Mouse (Mus musculus) left cerebral cortex, adult 9 months (tissue): ENCODE measurements around the gene Dqx1.
A peak's percentile ranks its signal among the peaks of the same experiment; 100 is the strongest.

ENCODE experiments used
- DNase-seq, 2 experiments: peaks; one replicate each; pipeline ENCODE4 v3.0.0; 2022; ENCODE audit warnings: low spot score in 2 of 2

The Dqx1 gene

DNA sequence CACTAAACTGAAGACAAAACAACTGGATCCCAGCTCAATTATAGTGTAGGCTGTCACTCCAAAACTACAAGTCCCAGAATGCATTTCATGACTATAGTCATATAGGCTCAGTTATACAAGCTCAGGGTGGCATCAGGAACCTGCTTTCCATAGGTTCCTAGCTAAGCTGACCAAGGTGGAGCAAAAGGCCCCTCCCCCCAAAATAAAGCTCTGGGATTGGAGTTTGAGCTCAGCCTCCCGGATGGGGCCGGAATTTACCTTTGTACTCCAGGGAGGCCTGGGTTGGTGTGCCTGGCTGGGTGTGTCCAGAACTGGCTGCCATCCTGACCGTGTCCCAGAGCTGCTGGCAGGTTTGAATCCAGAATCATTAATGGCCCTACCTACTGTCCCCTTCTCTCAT lies at the start of gene Dqx1:
Gene Dqx1 (plus strand): TSS at position 55 of the 400 bp plus-strand sequence.
- peak in 1 of 2 experiments; percentile 44 for DNase-seq

DNA sequence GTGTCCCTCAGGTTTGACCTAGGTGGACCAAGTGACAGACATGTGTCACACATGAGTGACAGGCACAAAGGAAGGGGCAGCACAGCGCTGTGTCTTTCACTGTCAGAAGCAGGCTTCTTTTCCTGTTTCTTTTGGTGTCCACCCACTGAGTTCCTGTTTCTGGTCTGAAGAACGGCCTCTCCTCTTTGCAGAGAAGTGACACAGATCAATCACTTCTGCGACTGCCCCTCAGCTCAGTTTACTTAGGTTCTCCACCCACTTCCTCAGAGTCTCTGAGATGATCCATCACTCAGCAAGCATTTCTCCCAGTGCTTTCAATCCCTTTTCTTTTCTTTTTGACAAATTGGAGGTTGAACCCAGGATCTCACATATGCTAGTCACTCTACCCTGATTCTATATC lies 49.0 kb upstream of the Dqx1 start:
- no peak for DNase-seq

DNA sequence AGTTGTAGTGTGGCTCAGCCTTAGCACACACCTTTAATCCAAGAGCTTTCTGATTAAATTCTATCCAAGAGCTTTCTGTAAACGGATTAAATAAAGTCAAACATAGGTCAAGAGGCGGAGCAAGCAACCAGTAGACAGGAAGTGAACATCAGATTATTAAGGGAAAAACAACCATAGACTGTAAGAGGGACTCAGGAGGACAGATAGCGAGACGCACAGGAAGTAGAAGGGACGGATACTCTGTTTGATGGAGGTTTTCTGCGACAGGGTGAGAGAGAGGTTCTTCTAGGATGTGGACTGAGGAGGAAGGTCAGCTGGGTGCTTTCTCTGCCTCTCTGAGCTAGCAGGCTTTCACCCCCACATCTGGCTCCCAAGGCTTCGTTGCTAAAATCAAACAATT lies 47.6 kb upstream of the Dqx1 start:
- no peak for DNase-seq

DNA sequence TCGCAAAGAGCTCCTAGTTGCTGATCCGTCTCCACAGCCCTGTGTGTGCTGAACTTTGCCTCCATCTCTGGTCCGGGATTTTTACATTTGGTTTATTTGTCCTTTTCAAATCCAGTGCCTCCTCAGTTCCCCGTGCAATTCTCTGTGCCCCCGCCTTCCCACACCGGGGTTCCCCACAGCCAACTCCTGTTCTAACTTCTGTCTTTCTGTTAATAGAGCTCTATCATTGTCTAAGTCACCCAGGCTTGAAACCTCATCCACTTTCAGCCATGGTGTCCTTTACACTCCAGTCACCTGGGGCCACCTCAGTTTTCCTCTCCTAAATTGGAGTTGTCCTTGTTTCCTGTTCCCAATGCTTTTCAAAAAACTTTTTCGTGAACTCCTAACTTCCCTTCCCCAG lies 46.4 kb upstream of the Dqx1 start:
- no peak for DNase-seq

DNA sequence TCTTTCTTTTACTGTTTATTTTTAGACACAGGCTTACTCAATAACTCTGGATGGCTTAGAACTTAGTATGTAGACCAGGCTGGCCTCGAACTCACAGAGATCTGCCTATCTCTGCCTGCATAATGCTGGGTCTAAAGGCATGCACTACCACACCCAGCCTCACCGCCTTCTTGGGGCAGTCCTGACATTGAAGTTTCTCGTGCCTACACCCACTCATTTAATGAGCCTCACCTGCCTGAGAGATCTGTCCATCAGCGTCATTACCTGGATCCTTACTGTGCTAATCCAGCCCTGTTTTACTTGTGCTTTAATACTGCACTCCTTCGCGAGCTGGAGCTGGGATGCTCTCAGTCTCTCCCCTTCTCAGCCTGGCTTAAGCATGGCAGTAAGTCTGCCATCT lies 45.9 kb upstream of the Dqx1 start:
- no peak for DNase-seq

DNA sequence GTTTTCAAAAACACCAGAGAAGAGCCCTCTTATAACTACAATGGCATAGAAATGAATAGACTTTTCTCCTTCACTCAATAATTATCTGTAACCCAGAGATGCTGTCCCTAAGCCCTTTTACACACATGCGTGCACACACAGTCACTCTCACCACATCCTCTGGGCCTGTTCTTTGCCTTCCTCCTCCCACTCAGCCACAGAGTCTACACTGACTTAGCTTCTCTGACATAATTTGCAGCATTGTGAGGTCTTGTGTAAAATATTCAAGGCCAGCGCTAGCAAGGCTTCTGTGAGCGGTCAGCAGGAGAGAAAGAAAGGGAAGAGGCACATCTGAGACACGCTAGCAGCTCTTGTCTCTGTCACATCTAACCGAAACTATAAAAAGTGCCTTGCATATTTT lies 44.2 kb upstream of the Dqx1 start:
- no peak for DNase-seq

DNA sequence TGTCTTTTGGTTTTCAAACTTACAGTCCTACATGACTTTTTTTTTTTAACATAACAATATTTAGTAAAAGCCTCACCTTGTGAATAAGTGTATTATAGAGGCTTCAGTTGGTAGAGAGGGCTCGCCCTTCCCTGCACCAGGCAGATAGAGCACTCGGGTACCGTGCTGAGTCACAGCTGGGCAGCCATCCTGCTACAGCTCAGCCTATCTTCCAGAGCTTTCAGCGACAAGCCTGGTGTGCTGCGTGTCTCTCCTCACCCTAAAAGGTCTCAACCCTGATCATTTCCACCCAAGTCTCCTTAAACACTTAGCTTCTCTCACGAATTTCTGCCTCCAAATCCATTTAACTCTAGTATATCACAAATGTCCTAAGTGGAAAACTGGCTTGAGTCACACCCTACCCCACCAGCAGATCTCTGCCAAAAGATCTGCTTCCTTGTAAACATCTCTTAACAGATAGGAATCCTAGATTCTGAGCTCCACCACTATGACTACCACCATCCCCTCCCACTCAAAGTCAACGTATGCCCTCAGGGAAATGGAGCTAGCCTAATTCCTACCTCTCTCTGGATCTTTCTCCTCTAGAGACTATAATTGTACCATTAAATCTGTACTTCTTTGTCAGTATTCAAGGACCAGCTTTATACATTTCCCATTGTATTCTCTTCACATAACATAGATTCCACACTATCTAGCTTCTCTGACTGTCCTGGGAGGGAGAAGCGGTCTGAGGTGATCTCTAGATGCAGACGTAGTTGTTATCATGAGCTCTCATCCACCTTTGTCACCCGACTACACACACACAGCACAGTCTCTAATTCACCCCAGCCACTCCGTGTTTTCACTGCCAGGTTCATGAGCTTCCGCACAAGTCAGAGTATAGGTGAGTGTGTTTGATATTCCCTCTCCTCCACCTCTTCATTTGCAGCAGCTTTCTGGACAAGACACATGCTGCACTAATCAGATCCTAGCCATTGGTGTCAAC lies 42.9 kb upstream of the Dqx1 start:
- no peak for DNase-seq

DNA sequence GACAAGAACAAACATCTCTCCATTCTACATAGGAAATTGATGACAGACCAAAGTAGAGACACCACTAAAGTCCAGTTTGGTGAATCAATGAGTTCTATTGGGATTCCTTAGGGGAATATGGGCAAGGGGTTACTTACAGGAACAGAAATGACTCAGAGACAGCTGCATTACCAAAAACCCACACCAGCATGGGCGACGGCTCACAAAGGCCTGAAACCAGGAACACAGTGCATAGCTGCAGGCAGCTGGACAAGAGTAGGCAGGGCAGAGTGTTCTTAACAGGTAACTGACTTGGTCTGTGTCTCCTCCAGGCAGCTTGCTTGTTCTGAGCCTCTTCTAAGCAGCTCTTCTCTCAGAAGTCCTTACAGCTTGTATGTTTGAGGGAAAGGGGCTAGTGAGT lies 41.9 kb upstream of the Dqx1 start:
- no peak for DNase-seq

DNA sequence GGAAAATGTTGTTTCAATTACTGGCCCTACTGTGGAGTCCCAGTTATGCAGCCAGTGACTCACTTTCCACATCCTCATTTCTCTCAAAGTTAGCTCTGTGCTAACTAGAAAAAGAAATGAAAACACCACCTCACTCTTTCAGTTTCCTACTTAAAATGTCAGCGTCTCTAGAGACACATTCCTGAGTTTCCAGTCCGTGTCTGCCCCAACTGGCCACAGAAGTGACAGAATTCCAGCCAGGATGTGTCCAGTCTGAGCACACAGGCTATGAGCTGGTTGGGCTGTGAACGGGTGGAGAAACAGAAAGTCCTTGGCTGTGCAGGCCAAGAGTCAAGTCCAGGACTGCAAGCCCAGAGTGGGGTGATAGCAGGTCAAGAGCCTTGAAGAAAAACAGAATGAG lies 40.5 kb upstream of the Dqx1 start:
- DNase-seq: no peak

DNA sequence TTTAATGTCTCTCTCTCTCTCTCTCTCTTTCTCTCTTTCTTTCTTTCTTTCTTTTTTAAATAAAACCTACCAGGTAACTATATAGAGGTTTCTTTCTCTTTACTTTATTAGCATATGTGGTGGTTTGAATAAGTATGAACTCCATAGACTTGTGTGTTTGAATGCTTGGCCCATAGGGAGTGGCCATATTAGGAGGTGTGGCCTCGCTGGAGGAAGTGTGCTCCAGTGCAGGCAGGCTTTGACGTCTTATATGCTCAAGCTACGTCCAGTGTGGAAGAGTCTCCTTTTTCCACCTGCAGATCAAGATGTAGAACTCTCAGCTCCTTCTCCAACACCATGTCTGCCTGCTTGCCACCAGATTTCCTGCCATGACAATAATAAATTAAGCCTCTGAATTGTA lies 38.6 kb upstream of the Dqx1 start:
- DNase-seq: no peak

DNA sequence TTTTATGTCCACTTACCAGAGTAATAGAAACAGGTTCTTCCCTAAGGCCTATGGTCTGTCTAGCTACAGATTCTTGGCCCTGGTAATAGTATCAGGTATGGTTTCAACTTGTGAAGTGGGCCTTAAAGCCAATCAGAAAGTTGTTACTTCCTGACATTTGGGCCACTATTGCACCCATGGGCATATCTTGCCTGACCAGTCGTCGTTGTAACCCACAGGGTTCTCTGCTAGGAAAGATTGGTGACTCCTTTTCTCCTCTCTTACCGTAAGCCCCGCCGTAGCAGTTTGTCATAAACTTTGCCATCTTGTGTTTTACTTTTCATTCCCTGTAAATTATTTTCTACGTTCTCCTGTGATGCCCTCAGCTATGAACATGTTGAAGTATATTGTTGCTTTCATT lies 37.5 kb upstream of the Dqx1 start:
- DNase-seq: no peak

DNA sequence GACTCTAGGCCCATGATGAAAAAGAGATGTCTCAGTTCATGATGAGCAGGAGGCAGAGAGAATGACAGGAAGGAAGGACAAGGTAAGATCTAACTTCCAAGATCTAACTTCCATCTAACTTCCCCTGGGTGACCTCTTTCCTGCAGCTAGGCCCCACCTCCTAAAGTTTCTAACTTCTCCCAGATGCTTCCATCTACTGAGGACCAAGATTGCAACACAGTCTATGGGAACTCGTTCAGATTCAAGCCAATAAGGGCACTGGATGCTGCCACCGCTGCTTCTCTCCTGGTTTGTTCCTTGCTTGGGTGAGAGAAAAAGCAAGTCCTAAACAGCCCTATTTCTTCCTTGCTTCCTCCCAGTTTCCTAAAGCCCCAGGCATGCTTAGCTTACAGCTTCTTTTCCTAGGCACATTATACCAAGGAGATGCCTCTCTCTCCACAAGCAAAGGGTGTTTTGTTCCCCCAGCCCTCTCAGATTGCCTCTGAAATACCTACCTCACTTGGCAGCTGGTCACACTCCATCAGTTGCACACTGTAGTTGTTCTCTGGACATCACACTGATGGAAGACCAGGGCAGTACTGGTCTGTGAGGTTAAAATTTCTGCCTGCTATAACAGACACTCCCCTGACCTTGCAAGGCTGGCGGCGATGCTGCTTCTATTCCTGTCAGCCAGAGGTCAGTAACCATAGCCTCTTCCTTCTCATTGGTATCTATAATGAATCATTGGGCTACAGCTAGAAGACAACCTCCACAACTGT lies 36.6 kb upstream of the Dqx1 start:
- DNase-seq: no peak

DNA sequence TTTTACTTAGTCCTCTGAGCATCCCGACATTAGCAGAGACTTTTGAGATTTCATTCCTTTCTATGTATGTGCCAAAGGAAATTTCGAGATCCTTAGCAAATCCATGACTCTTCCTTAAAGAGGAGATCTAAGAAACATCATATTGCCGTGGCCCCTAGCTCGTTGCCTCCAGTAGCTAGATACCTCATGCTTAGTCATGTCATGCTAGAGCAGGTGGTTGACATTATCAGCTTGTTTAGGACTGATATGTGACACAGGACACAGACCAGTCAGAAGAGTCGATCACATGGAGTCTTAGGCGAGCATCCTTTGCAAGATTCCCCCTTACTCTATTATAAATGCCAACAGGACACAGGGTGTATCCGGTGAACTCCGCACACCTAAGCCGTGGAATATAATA lies 34.6 kb upstream of the Dqx1 start:
- no peak for DNase-seq

DNA sequence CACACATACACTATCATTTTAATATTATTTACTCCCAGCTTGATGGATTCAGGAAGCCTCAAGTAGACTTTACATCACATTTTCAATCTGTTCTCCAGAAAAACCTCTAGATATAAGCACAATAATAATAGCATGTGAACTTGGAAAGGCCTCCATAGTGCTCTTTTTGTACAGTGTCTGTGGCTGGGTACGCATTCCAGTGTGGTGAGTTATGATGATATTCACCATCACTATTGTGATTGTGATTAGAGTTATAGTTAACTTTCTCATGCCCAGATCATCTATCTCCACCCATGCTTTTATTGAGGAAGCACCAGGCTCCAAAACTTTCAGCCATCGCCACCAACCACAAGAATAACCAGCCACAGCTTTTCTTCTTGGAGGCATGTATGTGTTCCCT lies 33.9 kb upstream of the Dqx1 start:
- no peak for DNase-seq

DNA sequence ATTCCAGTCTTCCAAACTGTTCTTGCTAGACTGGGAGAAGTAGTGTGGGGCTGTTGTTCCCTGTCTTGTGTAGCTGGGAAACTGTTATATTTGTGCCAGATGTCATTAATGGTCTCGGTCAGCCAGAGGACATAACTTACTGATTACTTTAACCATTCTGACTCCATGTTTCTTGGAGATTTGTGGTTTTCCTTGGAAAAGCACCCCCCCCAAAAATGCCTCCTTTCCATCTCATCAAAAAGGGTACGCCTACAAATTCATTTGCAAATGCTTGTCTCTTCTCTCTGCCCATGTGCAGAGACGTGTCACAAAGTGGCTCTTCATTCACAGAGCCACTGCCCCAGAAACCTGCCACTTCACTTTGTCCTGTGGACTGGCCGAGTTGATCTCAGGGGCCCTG lies 33.2 kb upstream of the Dqx1 start:
- DNase-seq: no peak

DNA sequence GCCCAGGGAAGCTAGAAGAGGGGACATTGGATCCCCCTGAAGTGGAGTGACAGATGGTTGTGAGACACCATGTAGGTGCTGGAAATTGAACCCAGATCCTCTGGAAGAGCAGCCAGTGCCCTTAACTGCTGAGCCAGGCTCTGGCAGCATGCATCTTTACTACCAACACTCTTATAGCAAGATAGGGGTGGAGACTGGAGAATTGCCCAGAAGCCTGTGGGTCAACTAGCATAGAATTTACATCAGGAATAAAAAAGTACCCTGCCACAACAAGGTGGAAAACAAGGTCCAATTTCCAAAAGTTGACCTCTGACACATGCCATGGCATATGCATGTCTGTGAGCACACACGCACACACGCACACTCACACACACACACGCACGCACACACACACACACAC lies 32.4 kb upstream of the Dqx1 start:
- no peak for DNase-seq

DNA sequence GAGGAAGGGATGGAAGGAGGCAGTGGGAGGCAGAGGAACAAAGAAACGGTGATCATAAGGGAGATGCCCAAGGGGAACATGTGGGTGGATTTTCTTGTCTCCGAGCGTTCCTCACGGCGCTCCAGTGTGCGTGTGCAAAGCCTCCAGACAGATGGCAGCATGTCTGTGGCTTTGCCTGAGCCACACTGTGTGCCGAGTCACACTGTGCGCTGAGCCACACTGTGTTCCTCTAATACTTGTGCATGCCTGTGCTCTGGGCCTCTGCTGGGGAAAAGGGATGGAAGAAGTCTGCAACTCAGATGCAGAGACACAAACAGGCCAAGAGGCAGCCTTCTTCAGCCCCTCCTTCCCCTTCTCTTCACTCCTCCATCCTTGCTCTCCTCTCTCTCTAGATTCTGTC lies 30.4 kb upstream of the Dqx1 start:
- DNase-seq: no peak

DNA sequence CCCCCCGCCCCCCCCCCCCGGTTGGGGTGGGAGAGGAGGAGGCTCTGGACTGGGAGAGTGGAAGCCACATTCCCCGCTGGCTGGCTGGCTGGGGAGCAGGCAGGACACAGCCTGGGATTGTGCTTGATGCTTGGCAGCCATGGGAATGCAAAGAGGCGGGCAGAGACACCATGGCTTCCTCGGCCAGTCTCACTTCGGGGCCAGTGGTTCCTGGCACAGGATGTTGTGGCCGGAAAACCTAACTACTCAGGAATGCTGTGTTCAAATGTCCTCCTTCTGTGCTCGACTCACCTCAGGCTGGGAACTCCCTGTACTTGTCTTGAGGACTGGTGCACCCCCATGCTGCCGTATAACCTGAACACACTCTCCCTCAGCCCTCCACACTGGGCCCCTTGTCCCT lies 29.9 kb upstream of the Dqx1 start:
- DNase-seq: no peak

DNA sequence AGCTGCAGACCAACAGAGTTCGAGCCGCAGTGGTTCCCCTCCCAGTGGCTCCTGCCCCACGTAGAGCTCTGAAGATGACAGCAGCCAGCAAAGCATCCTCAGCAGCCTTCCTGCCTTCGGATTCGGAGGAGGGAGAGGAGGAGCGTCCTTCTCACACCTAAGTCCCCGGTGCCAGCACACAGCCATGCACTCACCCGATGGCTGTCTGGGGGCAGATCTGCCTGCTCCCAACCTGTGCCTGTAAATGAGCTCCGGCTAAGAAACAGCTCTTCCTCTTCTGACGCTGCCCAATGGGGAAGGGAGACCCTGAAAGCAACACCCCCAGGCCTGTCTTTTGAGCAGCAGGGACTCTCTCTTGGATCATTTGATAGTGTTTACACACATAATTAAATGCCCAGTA lies 27.9 kb upstream of the Dqx1 start:
- DNase-seq: no peak

DNA sequence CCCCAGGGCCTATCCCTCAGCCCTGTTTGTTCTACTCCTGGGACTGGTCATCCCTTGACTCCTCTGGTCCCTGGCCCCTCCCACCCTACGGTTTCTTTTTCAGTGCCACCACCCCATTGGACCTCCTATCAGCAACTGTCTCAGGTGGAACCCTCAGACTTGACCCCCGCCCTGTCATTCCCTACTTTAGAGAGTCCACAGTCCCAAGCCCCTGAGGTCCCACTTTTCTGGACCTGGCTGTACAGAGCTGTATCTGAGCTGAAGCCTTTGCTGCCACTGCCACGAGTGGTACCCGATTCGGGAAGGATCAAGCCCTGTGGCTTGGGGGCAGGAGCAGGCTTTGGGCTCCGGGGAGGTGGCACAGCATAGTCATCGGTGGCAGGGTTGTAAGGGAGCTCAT lies 26.5 kb upstream of the Dqx1 start:
- DNase-seq: no peak

DNA sequence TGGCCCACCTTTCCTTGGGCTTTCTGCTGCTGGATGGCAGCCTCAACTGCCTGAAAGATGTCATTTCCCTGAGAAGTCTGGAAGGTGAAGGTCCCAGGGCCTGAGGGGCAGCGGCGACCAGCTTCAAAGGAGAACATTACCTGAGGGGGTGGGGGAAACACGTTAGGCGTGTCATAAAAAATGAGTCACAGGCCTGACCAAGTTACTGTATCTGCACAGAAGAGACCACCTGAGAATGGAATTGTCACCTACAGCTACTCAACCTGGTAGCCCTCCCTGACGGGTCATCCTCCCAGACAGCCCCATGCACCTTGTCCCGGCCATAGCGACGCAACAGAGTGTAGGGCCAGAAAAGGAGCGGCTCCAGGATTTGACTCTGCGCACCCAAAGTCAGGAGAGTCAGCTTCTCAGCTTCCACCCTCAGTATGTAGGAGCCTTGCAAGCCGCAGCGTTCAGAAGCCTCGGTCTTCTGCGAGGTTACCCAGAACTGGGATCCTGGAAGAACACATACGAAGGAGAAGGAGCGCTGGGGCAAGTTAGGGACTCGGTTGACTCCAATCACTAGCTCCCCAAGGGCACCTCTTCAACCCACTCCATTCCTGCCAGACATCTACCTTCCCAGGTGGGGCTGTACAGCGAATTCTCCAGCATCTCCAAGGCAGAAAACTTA lies 25.6 kb upstream of the Dqx1 start:
- no peak for DNase-seq

DNA sequence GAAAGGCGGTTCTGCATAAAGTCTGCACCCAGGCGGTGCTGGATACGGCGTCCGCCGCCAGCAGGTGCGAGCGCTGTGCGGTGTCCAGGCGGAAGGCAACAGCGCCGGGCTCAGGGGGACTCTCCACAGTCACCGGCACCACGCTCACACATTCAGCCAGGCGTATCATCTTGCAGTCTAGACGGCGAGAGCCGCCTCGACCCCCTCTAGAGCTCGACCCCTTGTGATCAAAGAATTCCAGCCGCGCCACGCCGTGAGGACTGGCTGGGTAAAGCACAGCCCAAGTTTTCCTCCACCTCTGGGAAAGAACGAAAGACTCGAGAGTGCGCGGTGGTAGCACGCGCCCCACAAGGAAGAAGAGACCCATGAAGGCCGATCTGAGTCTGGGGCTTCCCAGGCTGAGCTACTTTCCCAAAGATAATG lies 24.9 kb upstream of the Dqx1 start:
- no peak for DNase-seq
